Mouse (Mus musculus) embryonic facial prominence, embryonic 13.5 days (tissue): ENCODE data around the gene Ccdc24. TPM values are rescaled to one million over a fixed set of nuclear protein-coding genes. Genes with fewer than 3 reads are reported as not detected.

Source experiments
- ATAC-seq: fragments of 200-750 bp; cut with Nextera tagmentation; 2 replicates; pipeline ENCODE4 v1.8.0; 2017; ENCODE audit warnings: low read depth; ENCODE audit not compliant: insufficient number of reproducible peaks, insufficient read depth, low FRiP score, low TSS enrichment
- H3K27ac ChIP-seq: fragments of 300-500 bp; sonication (generic); 2 replicates; pipeline ENCODE4 v1.5.1; 2015; ENCODE audit warnings: moderate library complexity, mild to moderate bottlenecking, inconsistent platforms
- H3K27me3 ChIP-seq: fragments of 300-500 bp; sonication (generic); 2 replicates; pipeline ENCODE4 v1.6.1; 2015; ENCODE audit warnings: mild to moderate bottlenecking, inconsistent platforms
- H3K36me3 ChIP-seq: fragments of 300-500 bp; sonication (generic); 2 replicates; pipeline ENCODE4 v1.6.1; 2015; ENCODE audit warnings: mild to moderate bottlenecking, inconsistent platforms
- H3K4me1 ChIP-seq: fragments of 300-500 bp; sonication (generic); 2 replicates; pipeline ENCODE4 v1.6.1; 2015; ENCODE audit warnings: inconsistent platforms
- H3K4me2 ChIP-seq: fragments of 300-500 bp; sonication (generic); 2 replicates; pipeline ENCODE4 v1.6.1; 2015; ENCODE audit warnings: moderate library complexity, mild to moderate bottlenecking, inconsistent platforms
- H3K4me3 ChIP-seq: fragments of 300-500 bp; sonication (generic); 2 replicates; pipeline ENCODE4 v1.5.1; 2015; ENCODE audit warnings: mild to moderate bottlenecking, inconsistent platforms
- H3K9ac ChIP-seq: fragments of 300-500 bp; sonication (generic); 2 replicates; pipeline ENCODE4 v1.6.1; 2015; ENCODE audit warnings: mild to moderate bottlenecking, inconsistent platforms
- H3K9me3 ChIP-seq: fragments of 300-500 bp; sonication (generic); 2 replicates; pipeline ENCODE4 v1.6.1; 2016; ENCODE audit warnings: inconsistent platforms
- WGBS: fragments of 180-500 bp; shearing (Covaris S2); methylation state at CpG from one replicate; pipeline ENCODE4 v1.1.7; 2015; ENCODE audit warnings: mixed read lengths; 5-methylcytosine and 5-hydroxymethylcytosine counted together
- polyA plus RNA-seq: library from polyadenylated mRNA; unstranded; fragments of >200 nt; fragmentation: Nextera tagmentation; extraction: Ambion mirVana; gene quantifications from 2 replicates; pipeline ENCODE4 v1.2.1, GENCODE M21; 2015

Gene Ccdc24
- polyA plus RNA-seq, 1 experiment from 2014 or later = 1.9 TPM

- Histone ChIP-seq H3K4me3 (0 out of 2 replicates have a peak overlapping the region, but pooled peaks have one; percentile 87), H3K4me1 (peaks cover 19% of the 10 kb centered on the region), H3K36me3 (no peaks in the 10 kb centered on the region), H3K4me2 (no peak overlapping the region; the same call in 1 of the 2 replicates), H3K27me3 (no peaks in the 10 kb centered on the region), H3K9ac (no peak overlapping the region), H3K27ac (no peak overlapping the region), H3K9me3 (no peaks in the 10 kb centered on the region)
- 68% methylated on average over 4 of the region's 4 CpGs for WGBS
- ATAC-seq = no peak
Observed at GRCm38 (mm10) chr4:117837271-117837670, 35.1 kb downstream of the Ccdc24 start.

- H3K4me1 ChIP-seq = peaks cover 19% of the 10 kb centered on the region
- H3K9ac ChIP-seq = peak overlapping the region; percentile 85
- 0% methylated on average over 48 of the region's 48 CpGs for WGBS
- H3K4me3 ChIP-seq = peak overlapping the region; percentile 87
- H3K27ac ChIP-seq = peak overlapping the region; percentile 92
- ATAC-seq = peak; percentile 83
- no peaks in the 10 kb centered on the region for H3K36me3 ChIP-seq
- H3K27me3 ChIP-seq = no peaks in the 10 kb centered on the region
- no peaks in the 10 kb centered on the region for H3K9me3 ChIP-seq
- peak overlapping the region; percentile 83 for H3K4me2 ChIP-seq
Observed at GRCm38 (mm10) chr4:117836204-117836767, 36.1 kb downstream of the Ccdc24 start.

- Histone ChIP-seq H3K27me3 (peaks cover 2% of the 10 kb centered on the region; the same call in 1 of the 2 replicates), H3K9ac (peak overlapping the region; percentile 85), H3K9me3 (no peaks in the 10 kb centered on the region), H3K27ac (peak overlapping the region; percentile 92), H3K4me3 (peak overlapping the region; percentile 87), H3K4me1 (peaks cover 19% of the 10 kb centered on the region), H3K4me2 (peak overlapping the region; percentile 83), H3K36me3 (no peaks in the 10 kb centered on the region)
- under 1% methylated on average over 59 of the region's 60 CpGs for WGBS
- ATAC-seq = no peak
Observed at GRCm38 (mm10) chr4:117835531-117836111, 36.7 kb downstream of the Ccdc24 start.

DNA sequence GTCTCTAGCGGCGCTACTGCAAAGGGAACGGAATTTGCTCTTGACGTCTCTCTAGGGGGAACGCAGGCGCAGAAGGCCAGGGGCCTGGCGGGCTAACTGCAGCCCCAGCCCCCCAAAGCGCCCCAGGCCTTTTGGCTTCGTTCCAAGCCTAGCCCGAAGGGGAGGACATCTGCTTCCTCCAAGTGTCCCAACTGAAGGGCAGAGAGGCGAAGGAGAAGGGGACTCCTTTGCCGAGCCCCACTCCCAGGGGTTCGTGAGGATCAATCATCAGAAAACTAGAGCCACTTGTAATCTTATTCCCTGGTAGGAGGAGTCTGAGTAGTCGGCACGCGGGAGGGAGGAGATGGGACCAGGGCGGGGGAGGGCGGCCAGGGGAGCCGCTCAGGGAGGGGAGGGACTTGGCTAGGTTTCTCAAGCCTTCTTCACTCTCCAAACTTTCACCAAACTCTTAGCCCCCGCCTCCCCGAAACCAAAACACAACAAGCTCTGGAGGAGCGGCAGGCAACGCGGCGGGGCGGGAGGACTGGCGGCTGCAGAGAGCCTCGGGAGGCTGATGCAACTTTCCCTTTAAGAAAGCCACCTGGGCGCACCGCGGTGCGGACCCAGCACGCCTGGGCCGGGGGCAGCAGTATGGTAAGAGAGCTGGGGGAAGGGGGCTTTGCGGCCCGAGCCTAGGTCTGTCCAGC is 37.4 kb downstream of the Ccdc24 start:
- peak; percentile 46; the same call in 1 of the 2 replicates for ATAC-seq
- Histone ChIP-seq H3K27ac (peak overlapping the region; percentile 92), H3K36me3 (no peaks in the 10 kb centered on the region), H3K9ac (peak overlapping the region; percentile 85), H3K27me3 (peaks cover 3% of the 10 kb centered on the region; the same call in 1 of the 2 replicates), H3K4me2 (peak overlapping the region; percentile 83), H3K4me1 (peaks cover 24% of the 10 kb centered on the region), H3K4me3 (peak overlapping the region; percentile 87), H3K9me3 (no peaks in the 10 kb centered on the region)
- WGBS = 1% methylated on average over 32 of the region's 36 CpGs

DNA sequence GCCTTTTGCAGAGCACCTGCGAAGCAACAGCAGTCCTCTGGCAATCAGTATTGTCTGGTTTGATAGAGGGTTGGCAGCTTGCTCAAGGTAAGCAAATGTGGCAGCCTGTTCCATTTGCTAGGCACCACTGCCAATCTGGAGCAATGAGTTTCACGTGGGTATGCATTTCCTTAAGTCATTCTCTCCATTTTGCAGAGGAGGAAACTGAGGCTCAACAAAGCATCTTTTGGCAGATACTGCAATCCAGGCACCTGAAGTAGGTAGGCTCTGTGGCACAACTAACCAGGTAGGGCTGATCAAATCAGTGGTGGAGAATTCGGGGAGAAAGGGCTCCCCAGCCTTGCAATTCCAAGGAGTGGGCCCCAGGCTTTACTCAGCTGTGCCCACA is 37.9 kb downstream of the Ccdc24 start, which contains the start of gene Slc6a9:
Gene Slc6a9, plus strand, starts transcription at position 50 of the 388 bp plus-strand sequence.
- Histone ChIP-seq H3K4me1 (peaks cover 29% of the 10 kb centered on the region), H3K4me3 (peak within 1 kb of the TSS; percentile 87), H3K9ac (peak within 1 kb of the TSS; percentile 85), H3K4me2 (peak within 1 kb of the TSS; percentile 83), H3K9me3 (no peaks in the 10 kb centered on the region), H3K36me3 (no peaks in the 10 kb centered on the region), H3K27me3 (peaks cover 3% of the 10 kb centered on the region; the same call in 1 of the 2 replicates), H3K27ac (peak within 1 kb of the TSS; percentile 92)
- WGBS = 26% methylated on average over 3 of the region's 3 CpGs
- ATAC-seq = no peak

GRCm38 (mm10) chr4:117831920-117832691 is 40.3 kb downstream of the Ccdc24 start:
- 72% methylated on average over 9 of the region's 9 CpGs for WGBS
- no peak for ATAC-seq
- no peaks in the 10 kb centered on the region for H3K9me3 ChIP-seq
- H3K4me3 ChIP-seq = no peak overlapping the region
- H3K4me1 ChIP-seq = peaks cover 23% of the 10 kb centered on the region
- H3K27ac ChIP-seq = no peak overlapping the region
- peaks cover 3% of the 10 kb centered on the region; the same call in 1 of the 2 replicates for H3K27me3 ChIP-seq
- H3K4me2 ChIP-seq = no peak overlapping the region
- H3K36me3 ChIP-seq = no peaks in the 10 kb centered on the region
- H3K9ac ChIP-seq = no peak overlapping the region; the same call in 1 of the 2 replicates

- WGBS = 58% methylated on average over 2 of the region's 2 CpGs
- H3K27ac ChIP-seq = no peak overlapping the region
- H3K27me3 ChIP-seq = peaks cover 3% of the 10 kb centered on the region; the same call in 1 of the 2 replicates
- H3K9me3 ChIP-seq = no peaks in the 10 kb centered on the region
- H3K4me1 ChIP-seq = peaks cover 18% of the 10 kb centered on the region
- H3K9ac ChIP-seq = no peak overlapping the region
- H3K4me3 ChIP-seq = no peak overlapping the region
- H3K36me3 ChIP-seq = no peaks in the 10 kb centered on the region
- H3K4me2 ChIP-seq = no peak overlapping the region
- no peak for ATAC-seq
Observed at GRCm38 (mm10) chr4:117831499-117831898, 40.9 kb downstream of the Ccdc24 start.

- Histone ChIP-seq H3K4me2 (no peak overlapping the region), H3K9me3 (no peaks in the 10 kb centered on the region), H3K9ac (0 out of 2 replicates have a peak overlapping the region, but pooled peaks have one; percentile 21), H3K4me3 (no peak overlapping the region), H3K27ac (no peak overlapping the region), H3K27me3 (peaks cover 3% of the 10 kb centered on the region; the same call in 1 of the 2 replicates), H3K36me3 (no peaks in the 10 kb centered on the region), H3K4me1 (peaks cover 18% of the 10 kb centered on the region)
- WGBS = 89% methylated on average over 9 of the region's 9 CpGs
- ATAC-seq = no peak
Observed at GRCm38 (mm10) chr4:117830801-117831200, 41.6 kb downstream of the Ccdc24 start.

DNA sequence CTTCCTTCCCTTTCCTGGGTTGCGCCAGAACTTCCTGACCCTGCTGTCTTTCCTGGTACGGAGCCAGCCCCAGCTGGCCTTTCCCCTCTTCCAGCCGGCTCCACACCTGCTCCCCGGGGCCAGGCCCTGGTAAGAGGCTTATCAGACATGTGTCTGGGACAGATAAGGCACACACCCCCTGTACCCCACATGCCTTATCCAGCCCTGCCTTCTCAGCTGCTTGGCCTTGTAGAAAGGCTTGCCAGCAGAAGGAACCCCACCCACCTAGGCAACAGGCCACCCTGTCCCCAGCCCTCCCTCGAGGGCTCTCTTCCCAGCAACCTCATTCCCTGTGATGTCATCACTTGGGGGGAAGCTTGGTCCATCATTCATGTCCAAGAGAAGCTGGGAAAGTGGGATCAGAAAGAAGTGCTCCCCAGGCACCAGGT is 42.2 kb downstream of the Ccdc24 start:
- peaks cover 18% of the 10 kb centered on the region for H3K4me1 ChIP-seq
- H3K9ac ChIP-seq = 0 out of 2 replicates have a peak overlapping the region, but pooled peaks have one; percentile 21
- H3K9me3 ChIP-seq = no peaks in the 10 kb centered on the region
- no peak overlapping the region for H3K27ac ChIP-seq
- 10% methylated on average over 5 of the region's 5 CpGs for WGBS
- no peaks in the 10 kb centered on the region for H3K36me3 ChIP-seq
- no peak for ATAC-seq
- peak overlapping the region; percentile 32; the same call in 1 of the 2 replicates for H3K4me2 ChIP-seq
- H3K27me3 ChIP-seq = peaks cover 3% of the 10 kb centered on the region; the same call in 1 of the 2 replicates
- H3K4me3 ChIP-seq = no peak overlapping the region

DNA sequence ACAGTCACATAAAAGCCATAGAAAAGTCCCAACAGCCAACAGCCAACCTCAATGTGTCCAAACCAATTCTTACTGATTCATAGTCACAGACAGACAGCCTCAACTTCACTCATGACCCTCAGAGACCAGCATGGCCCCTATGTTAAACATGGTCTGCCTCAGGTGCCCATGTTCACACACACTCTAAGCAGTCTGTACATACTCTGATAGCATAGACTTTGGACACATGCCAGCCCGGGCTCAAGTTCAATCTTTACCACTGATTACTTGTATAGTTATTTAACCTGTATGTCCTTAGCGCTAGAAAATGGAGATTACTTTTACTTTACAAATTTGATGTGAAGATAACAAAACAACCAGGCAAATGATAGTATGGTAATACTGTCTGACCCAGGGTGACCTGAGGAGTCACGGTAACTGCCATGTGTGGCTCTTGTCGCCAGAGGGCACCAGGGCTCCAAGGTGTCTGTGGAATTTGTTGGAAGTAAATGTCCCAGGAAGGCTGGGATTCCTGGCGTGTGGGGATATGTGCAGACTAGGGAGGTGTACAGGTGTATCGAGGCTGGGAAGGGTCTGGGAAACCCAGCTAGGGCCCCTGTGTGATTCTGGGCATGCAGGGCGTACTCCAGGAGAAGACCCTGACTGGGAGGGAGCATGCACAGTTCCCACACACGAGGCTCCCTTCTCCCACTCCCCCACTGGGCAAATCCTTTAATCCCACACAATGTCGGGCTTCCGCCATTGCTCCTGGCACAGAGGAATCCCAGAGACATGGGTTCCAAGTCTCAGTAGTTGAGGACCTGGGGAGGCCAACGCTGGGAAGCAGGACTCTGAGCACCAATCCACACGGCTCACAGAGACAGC is 42.9 kb downstream of the Ccdc24 start:
- H3K4me2 ChIP-seq = peak overlapping the region; percentile 32
- H3K36me3 ChIP-seq = no peaks in the 10 kb centered on the region
- no peak overlapping the region for H3K4me3 ChIP-seq
- no peak for ATAC-seq
- peaks cover 3% of the 10 kb centered on the region; the same call in 1 of the 2 replicates for H3K27me3 ChIP-seq
- H3K4me1 ChIP-seq = peaks cover 14% of the 10 kb centered on the region
- H3K27ac ChIP-seq = no peak overlapping the region
- H3K9me3 ChIP-seq = no peaks in the 10 kb centered on the region
- 9% methylated on average over 12 of the region's 12 CpGs for WGBS
- H3K9ac ChIP-seq = no peak overlapping the region
